Mouse (Mus musculus) heart, embryonic 14.5 days (tissue): ENCODE data around the gene Pgrmc1. TPM values are rescaled to one million over a fixed set of nuclear protein-coding genes. Genes with fewer than 3 reads are reported as not detected.
"Not testable (repeated sequence)": the region's sequence is repeated elsewhere in the genome, so short reads cannot be mapped to it uniquely, and the experiment has no call there.

Experiments used
- ATAC-seq: fragments of 200-750 bp; cut with Nextera tagmentation; 2 replicates; pipeline ENCODE4 v1.8.0; 2017; ENCODE audit warnings: low read depth, moderate TSS enrichment; ENCODE audit not compliant: insufficient number of reproducible peaks, insufficient read depth, low FRiP score
- H3K27ac ChIP-seq, 2 experiments: fragments of 200-500 bp in 1 of 2; fragments of 300-500 bp in 1 of 2; sonication (generic) in 1 of 2; replicated peaks in 1 of 2; 2 replicates each; pipeline ENCODE4 v1.5.1; 2012 to 2014; ENCODE audit warnings: low read depth in 2 of 2, low read length in 2 of 2, control low read depth in 1 of 2, mild to moderate bottlenecking in 1 of 2, mixed read lengths in 1 of 2; ENCODE audit not compliant: control insufficient read depth in 1 of 2, insufficient read depth in 1 of 2
- H3K27me3 ChIP-seq: fragments of 300-500 bp; sonication (generic); 2 replicates; pipeline ENCODE4 v1.6.1; 2014; ENCODE audit warnings: mild to moderate bottlenecking, low read length, control low read depth; ENCODE audit not compliant: control insufficient read depth, insufficient read depth
- H3K36me3 ChIP-seq: fragments of 300-500 bp; sonication (generic); 2 replicates; pipeline ENCODE4 v1.6.1; 2014; ENCODE audit warnings: mild to moderate bottlenecking, control low read depth, low read length, mixed read lengths; ENCODE audit not compliant: control insufficient read depth, insufficient read depth
- H3K4me1 ChIP-seq, 2 experiments: fragments of 200-500 bp in 1 of 2; fragments of 300-500 bp in 1 of 2; sonication (generic) in 1 of 2; 2 replicates each; pipeline ENCODE4 v1.6.1; 2012 to 2014; ENCODE audit warnings: low read length in 2 of 2, control low read depth in 1 of 2, mixed read lengths in 1 of 2; ENCODE audit not compliant: control insufficient read depth in 2 of 2, insufficient read depth in 2 of 2
- H3K4me2 ChIP-seq: fragments of 300-500 bp; sonication (generic); 2 replicates; pipeline ENCODE4 v1.6.1; 2014; ENCODE audit warnings: mild to moderate bottlenecking, low read length
- H3K4me3 ChIP-seq, 2 experiments: fragments of 200-500 bp in 1 of 2; fragments of 300-500 bp in 1 of 2; sonication (generic) in 1 of 2; 2 replicates each; pipeline ENCODE4 v1.5.1; 2012 to 2014; ENCODE audit warnings: low read length in 2 of 2, mild to moderate bottlenecking in 2 of 2, control low read depth in 1 of 2, low read depth in 1 of 2, moderate library complexity in 1 of 2; ENCODE audit not compliant: control insufficient read depth in 1 of 2, insufficient read depth in 1 of 2
- H3K9ac ChIP-seq: fragments of 300-500 bp; sonication (generic); 2 replicates; pipeline ENCODE4 v1.6.1; 2014; ENCODE audit warnings: mild to moderate bottlenecking, low read length
- H3K9me3 ChIP-seq: fragments of 300-500 bp; sonication (generic); 2 replicates; pipeline ENCODE4 v1.6.1; 2016; ENCODE audit warnings: low read length, control low read depth; ENCODE audit not compliant: control insufficient read depth
- WGBS: fragments of 180-500 bp; shearing (Covaris S2); extraction: QIAGEN DNeasy Blood & Tissue Kit; methylation state at CpG from one replicate; pipeline ENCODE4 v1.1.7; 2014; 5-methylcytosine and 5-hydroxymethylcytosine counted together
- polyA plus RNA-seq: library from polyadenylated mRNA; unstranded; fragments of >200 nt; fragmentation: Nextera tagmentation; extraction: Ambion mirVana; gene quantifications from 2 replicates; pipeline ENCODE4 v1.2.1, GENCODE M21; 2014

Gene Pgrmc1
- polyA plus RNA-seq, 1 experiment from 2014 or later, result 131 TPM

GRCm38 (mm10) chrX:36591539-36591938 lies 6.5 kb upstream of the Pgrmc1 start:
- Histone ChIP-seq H3K9me3 (no peaks in the 10 kb centered on the region), H3K4me2 (no peak overlapping the region), H3K4me3 (no peak overlapping the region), H3K36me3 (no peaks in the 10 kb centered on the region), H3K4me1 (no peaks in the 10 kb centered on the region), H3K27ac (no peak overlapping the region), H3K27me3 (no peaks in the 10 kb centered on the region), H3K9ac (no peak overlapping the region)
- 47% methylated on average over 4 of the region's 4 CpGs for WGBS
- ATAC-seq, result no peak

GRCm38 (mm10) chrX:36595247-36595646 lies 2.8 kb upstream of the Pgrmc1 start:
- H3K9me3 ChIP-seq, result no peaks in the 10 kb centered on the region
- no peaks in the 10 kb centered on the region for H3K27me3 ChIP-seq
- H3K9ac ChIP-seq, result no peak overlapping the region
- no peak overlapping the region for H3K27ac ChIP-seq
- ATAC-seq, result no peak
- no peaks in the 10 kb centered on the region for H3K36me3 ChIP-seq
- H3K4me2 ChIP-seq, result no peak overlapping the region
- H3K4me1 ChIP-seq, result peaks cover 0 to 4% of the 10 kb centered on the region in 2 experiments; a peak in 1 of 4 replicates
- WGBS, result 83% methylated on average over 3 of the region's 3 CpGs
- no peak overlapping the region for H3K4me3 ChIP-seq

GRCm38 (mm10) chrX:36596483-36597120 lies 1.4 kb upstream of the Pgrmc1 start:
- H3K9me3 ChIP-seq, H3K9ac ChIP-seq, H3K4me3 ChIP-seq, ATAC-seq, H3K36me3 ChIP-seq, H3K27me3 ChIP-seq, H3K4me2 ChIP-seq, H3K4me1 ChIP-seq, H3K27ac ChIP-seq: not testable (repeated sequence)
- WGBS, result 59% methylated on average over 5 of the region's 5 CpGs

GRCm38 (mm10) chrX:36598390-36598810 lies 394 bp downstream of the Pgrmc1 start:
- H3K9me3 ChIP-seq, result no peaks in the 10 kb centered on the region
- H3K4me2 ChIP-seq, result peak overlapping the region; percentile 66
- peaks cover 0 to 4% of the 10 kb centered on the region in 2 experiments; a peak in 1 of 4 replicates for H3K4me1 ChIP-seq
- peak overlapping the region; percentile 86 for H3K9ac ChIP-seq
- WGBS, result 27% methylated on average over 32 of the region's 41 CpGs
- H3K36me3 ChIP-seq, result peaks cover 15% of the 10 kb centered on the region
- H3K4me3 ChIP-seq, result peak overlapping the region; percentile 55 to 66
- ATAC-seq, result peak; percentile 42
- peak overlapping the region; percentile 76 to 81 for H3K27ac ChIP-seq
- H3K27me3 ChIP-seq, result no peaks in the 10 kb centered on the region

GRCm38 (mm10) chrX:36598861-36599344 lies 897 bp downstream of the Pgrmc1 start:
- no peaks in the 10 kb centered on the region for H3K27me3 ChIP-seq

GRCm38 (mm10) chrX:36599656-36600055 lies 1.6 kb downstream of the Pgrmc1 start:
- H3K4me1 ChIP-seq, result peaks cover 0 to 4% of the 10 kb centered on the region in 2 experiments; a peak in 1 of 4 replicates
- H3K27ac ChIP-seq, result no peak overlapping the region
- ATAC-seq, result no peak
- H3K27me3 ChIP-seq, result no peaks in the 10 kb centered on the region
- H3K9ac ChIP-seq, result peak overlapping the region; percentile 86; the same call in 1 of the 2 replicates
- H3K9me3 ChIP-seq, result no peaks in the 10 kb centered on the region
- WGBS, result 45% methylated on average over 3 of the region's 3 CpGs
- H3K4me2 ChIP-seq, result peak overlapping the region; percentile 66
- peak overlapping the region in 1 of 2 experiments; percentile 66; a peak in 2 of 4 replicates for H3K4me3 ChIP-seq
- H3K36me3 ChIP-seq, result peaks cover 26% of the 10 kb centered on the region

More at GRCm38 (mm10) chrX:36598861-36599344, 897 bp downstream of the Pgrmc1 start:
- no peak for ATAC-seq
- Histone ChIP-seq H3K9me3 (no peaks in the 10 kb centered on the region), H3K27ac (peak overlapping the region; percentile 32 to 81; a peak in 2 of 4 replicates), H3K4me1 (peaks cover 0 to 4% of the 10 kb centered on the region in 2 experiments; a peak in 1 of 4 replicates), H3K36me3 (peaks cover 19% of the 10 kb centered on the region), H3K4me2 (peak overlapping the region; percentile 66), H3K4me3 (peak overlapping the region; percentile 55 to 66), H3K9ac (peak overlapping the region; percentile 86)
- WGBS, result 24% methylated on average over 14 of the region's 14 CpGs

- Histone ChIP-seq H3K27me3 (no peaks in the 10 kb centered on the region), H3K9ac (no peak overlapping the region)
- 79% methylated on average over 8 of the region's 8 CpGs for WGBS
Observed at GRCm38 (mm10) chrX:36600066-36600465, 2.1 kb downstream of the Pgrmc1 start.

More at GRCm38 (mm10) chrX:36600066-36600465, 2.1 kb downstream of the Pgrmc1 start:
- Histone ChIP-seq H3K4me1 (peaks cover 0 to 4% of the 10 kb centered on the region in 2 experiments; a peak in 1 of 4 replicates), H3K4me3 (no peak overlapping the region; a peak in 1 of 4 replicates), H3K4me2 (no peak overlapping the region), H3K9me3 (no peaks in the 10 kb centered on the region), H3K27ac (no peak overlapping the region), H3K36me3 (peaks cover 31% of the 10 kb centered on the region)
- no peak for ATAC-seq
